Mouse (Mus musculus): ENCODE data around the gene Mrpl1. TPM values are rescaled to one million over a fixed set of nuclear protein-coding genes. Genes with fewer than 3 reads are reported as not detected.

The Mrpl1 gene
- polyA plus RNA-seq, 1 experiment from 2014 or later: 26.3 TPM

DNA sequence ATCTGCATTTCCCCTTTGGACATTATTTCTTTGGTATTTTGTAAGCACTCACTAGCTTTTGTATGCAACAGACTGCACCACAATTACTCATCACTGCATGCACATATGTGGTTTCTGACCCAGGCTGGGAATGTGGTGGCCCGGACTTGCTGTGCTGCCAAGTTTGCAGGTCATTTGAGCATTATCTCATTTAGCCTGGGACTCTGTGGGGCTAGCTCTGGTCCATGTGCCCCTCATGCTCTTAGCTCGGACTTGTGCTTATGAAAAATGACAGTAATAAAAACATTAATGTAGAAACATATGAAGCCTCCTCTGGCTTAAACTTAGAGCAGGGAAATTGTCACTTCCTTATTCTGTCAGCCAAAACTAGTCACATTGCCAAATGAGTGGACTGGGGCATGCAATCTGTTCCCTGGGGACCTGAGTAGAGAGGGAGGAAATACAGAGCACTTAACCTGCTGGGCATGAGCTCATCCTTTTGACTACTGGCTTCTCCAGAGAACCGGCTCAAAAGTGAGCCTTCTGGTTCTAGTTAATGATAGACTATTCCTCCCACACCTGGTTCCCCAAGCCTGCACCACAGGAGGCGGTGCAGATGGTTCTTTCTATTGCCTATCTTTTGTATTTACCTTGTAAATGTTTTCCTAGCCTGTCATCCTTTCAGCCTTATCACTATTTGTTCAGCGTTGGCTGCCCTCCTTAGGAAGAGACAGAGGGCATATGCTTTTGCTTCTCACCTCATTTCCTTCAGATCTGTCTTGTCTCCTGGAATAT lies 12.7 kb downstream of the Mrpl1 start:
- WGBS: 36% methylated on average over 5 of the region's 5 CpGs
- H3K4me3 ChIP-seq (ENCODE audit: low read length): no peak overlapping the region
- H3K9ac ChIP-seq (ENCODE audit: low read depth, low read length): no peak overlapping the region
- no peaks in the 10 kb centered on the region for H3K27me3 ChIP-seq (replicated peaks; ENCODE audit: control insufficient read depth, insufficient read depth, low read length)
- no peak overlapping the region for H3K4me2 ChIP-seq (ENCODE audit: low read depth, low read length)
- peaks cover 4% of the 10 kb centered on the region; the same call in 1 of the 2 replicates for H3K36me3 ChIP-seq (ENCODE audit: control insufficient read depth, insufficient read depth, low read length)
- ATAC-seq: peak; percentile 96
- peak overlapping the region; percentile 78 for H3K27ac ChIP-seq (ENCODE audit: low read length)
- peaks cover 14% of the 10 kb centered on the region for H3K4me1 ChIP-seq (ENCODE audit: control insufficient read depth, insufficient read depth, low read length)
- no peaks in the 10 kb centered on the region for H3K9me3 ChIP-seq (ENCODE audit: control insufficient read depth, low read length)

DNA sequence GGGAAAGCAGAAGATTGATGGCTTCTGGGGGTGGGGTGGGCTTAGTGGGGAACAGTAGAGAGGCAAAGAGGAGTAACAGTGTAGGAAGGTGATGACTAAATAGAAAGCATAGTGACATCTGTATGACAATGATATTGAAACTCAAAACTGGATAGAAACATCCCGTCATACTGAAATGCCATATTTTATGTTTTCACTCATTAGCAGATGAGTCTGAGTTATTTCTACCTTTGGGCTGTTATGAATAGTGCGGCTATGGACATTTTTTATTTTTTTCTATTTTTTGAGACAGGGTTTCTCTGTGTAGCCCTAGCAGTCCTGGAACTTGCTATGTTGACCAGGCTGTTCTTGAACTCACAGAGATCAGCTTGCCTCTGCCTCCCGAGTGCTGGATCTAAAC lies 13.7 kb downstream of the Mrpl1 start:
- H3K9me3 ChIP-seq (ENCODE audit: control insufficient read depth, low read length): no peaks in the 10 kb centered on the region
- ATAC-seq: no peak
- WGBS: 90% methylated on average over 3 of the region's 3 CpGs
- H3K4me1 ChIP-seq (ENCODE audit: control insufficient read depth, insufficient read depth, low read length): peaks cover 14% of the 10 kb centered on the region
- H3K4me2 ChIP-seq (ENCODE audit: low read depth, low read length): no peak overlapping the region
- no peak overlapping the region for H3K27ac ChIP-seq (ENCODE audit: low read length)
- peaks cover 4% of the 10 kb centered on the region; the same call in 1 of the 2 replicates for H3K36me3 ChIP-seq (ENCODE audit: control insufficient read depth, insufficient read depth, low read length)
- H3K9ac ChIP-seq (ENCODE audit: low read depth, low read length): no peak overlapping the region
- no peak overlapping the region for H3K4me3 ChIP-seq (ENCODE audit: low read length)
- H3K27me3 ChIP-seq (replicated peaks; ENCODE audit: control insufficient read depth, insufficient read depth, low read length): no peaks in the 10 kb centered on the region

DNA sequence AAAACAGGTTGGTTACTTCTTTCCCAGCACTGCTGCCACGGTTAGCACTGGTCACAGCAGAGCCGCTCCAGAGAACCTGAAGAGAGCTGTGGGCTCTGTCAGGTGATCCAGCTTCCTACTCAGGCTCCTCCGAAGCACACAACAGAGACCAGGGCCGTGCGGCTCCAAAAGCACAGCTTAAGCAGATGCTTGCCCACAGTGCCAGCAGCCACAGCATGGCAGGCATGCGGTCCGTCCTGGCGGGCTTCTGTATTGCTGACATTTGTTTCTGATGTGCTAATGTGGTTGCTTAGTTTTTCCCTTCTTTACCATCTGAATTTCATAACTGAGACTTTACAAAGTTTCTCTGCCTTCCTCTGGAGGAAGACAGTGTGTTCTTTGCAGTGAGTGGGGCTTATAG lies 17.2 kb downstream of the Mrpl1 start:
- H3K9ac ChIP-seq (ENCODE audit: low read depth, low read length): no peak overlapping the region
- no peak overlapping the region for H3K4me3 ChIP-seq (ENCODE audit: low read length)
- no peak overlapping the region for H3K4me2 ChIP-seq (ENCODE audit: low read depth, low read length)
- WGBS: 96% methylated on average over 8 of the region's 8 CpGs
- H3K27ac ChIP-seq (ENCODE audit: low read length): no peak overlapping the region
- H3K4me1 ChIP-seq (ENCODE audit: control insufficient read depth, insufficient read depth, low read length): peaks cover 7% of the 10 kb centered on the region
- H3K36me3 ChIP-seq (ENCODE audit: control insufficient read depth, insufficient read depth, low read length): peaks cover 4% of the 10 kb centered on the region; the same call in 1 of the 2 replicates
- ATAC-seq: no peak
- no peaks in the 10 kb centered on the region for H3K27me3 ChIP-seq (replicated peaks; ENCODE audit: control insufficient read depth, insufficient read depth, low read length)
- H3K9me3 ChIP-seq (ENCODE audit: control insufficient read depth, low read length): no peaks in the 10 kb centered on the region

DNA sequence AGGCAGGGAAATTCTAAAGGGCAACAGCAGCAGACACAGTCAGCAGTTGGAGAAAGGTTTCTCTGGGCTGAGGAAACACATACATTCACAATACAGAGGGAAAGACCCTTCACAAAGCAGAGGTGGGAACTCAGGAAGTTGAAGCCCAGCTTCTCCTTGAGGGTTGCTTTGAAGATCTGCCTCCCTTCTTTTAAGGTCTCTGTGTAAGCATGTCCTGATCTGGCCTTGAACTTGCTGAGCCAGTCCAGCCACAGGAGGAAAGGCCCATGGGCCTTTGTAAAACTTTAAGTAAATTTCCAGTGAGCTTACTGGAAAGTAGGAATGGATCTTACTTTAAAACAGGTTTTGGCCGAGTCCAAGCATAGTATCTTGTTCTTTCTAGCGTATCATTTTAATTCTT lies 19.7 kb downstream of the Mrpl1 start:
- WGBS: 96% methylated on average over 2 of the region's 2 CpGs
- no peaks in the 10 kb centered on the region for H3K27me3 ChIP-seq (replicated peaks; ENCODE audit: control insufficient read depth, insufficient read depth, low read length)
- H3K36me3 ChIP-seq (ENCODE audit: control insufficient read depth, insufficient read depth, low read length): peaks cover 4% of the 10 kb centered on the region; the same call in 1 of the 2 replicates
- no peaks in the 10 kb centered on the region for H3K4me1 ChIP-seq (ENCODE audit: control insufficient read depth, insufficient read depth, low read length)
- H3K27ac ChIP-seq (ENCODE audit: low read length): no peak overlapping the region
- H3K9me3 ChIP-seq (ENCODE audit: control insufficient read depth, low read length): no peaks in the 10 kb centered on the region
- H3K4me2 ChIP-seq (ENCODE audit: low read depth, low read length): no peak overlapping the region
- H3K9ac ChIP-seq (ENCODE audit: low read depth, low read length): no peak overlapping the region
- no peak overlapping the region for H3K4me3 ChIP-seq (ENCODE audit: low read length)
- no peak for ATAC-seq

DNA sequence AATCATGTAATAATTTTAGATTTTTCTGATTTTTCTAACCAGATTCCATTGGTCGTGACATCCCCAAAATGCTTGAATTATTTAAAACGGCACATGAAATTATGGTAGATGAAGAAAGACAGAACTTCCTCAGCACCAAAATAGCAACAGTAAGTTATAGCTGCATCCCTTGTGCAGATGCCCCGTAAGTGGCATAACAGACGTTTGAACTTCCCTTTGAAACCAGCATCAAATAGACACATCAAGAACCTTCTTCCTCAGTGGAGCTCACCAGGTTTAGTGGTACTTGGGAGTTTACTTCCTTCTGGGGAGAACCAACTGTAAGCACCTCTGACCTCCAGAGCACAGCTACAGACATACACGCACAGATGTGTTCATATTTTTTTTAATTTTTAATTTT lies 29.5 kb downstream of the Mrpl1 start:
- no peak overlapping the region for H3K4me3 ChIP-seq (ENCODE audit: low read length)
- H3K27ac ChIP-seq (ENCODE audit: low read length): no peak overlapping the region
- ATAC-seq: no peak
- peaks cover 3% of the 10 kb centered on the region; the same call in 1 of the 2 replicates for H3K36me3 ChIP-seq (ENCODE audit: control insufficient read depth, insufficient read depth, low read length)
- H3K4me1 ChIP-seq (ENCODE audit: control insufficient read depth, insufficient read depth, low read length): no peaks in the 10 kb centered on the region
- no peak overlapping the region for H3K9ac ChIP-seq (ENCODE audit: low read depth, low read length)
- no peak overlapping the region for H3K4me2 ChIP-seq (ENCODE audit: low read depth, low read length)
- H3K9me3 ChIP-seq (ENCODE audit: control insufficient read depth, low read length): no peaks in the 10 kb centered on the region
- 93% methylated on average over 5 of the region's 5 CpGs for WGBS
- H3K27me3 ChIP-seq (replicated peaks; ENCODE audit: control insufficient read depth, insufficient read depth, low read length): no peaks in the 10 kb centered on the region

DNA sequence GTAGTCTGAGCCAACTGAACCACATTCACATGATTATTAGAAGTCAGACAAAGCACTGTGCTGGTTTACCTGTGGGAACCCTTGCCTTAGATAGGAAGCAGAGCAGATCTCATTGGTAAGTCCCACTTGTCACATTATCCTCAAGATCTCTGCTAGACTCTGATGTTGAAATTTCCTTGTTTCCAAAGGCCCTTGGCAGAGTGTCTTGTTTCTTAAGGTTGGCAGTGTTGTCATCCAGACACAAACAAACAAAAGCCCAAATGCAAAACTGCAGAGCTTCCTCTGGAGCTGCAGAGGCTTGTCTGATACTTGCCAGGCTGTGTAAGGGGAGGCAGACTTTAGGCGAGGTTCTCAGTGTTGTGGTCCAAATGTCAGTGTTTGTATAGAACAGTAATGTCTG lies 31.6 kb downstream of the Mrpl1 start:
- H3K9me3 ChIP-seq (ENCODE audit: control insufficient read depth, low read length): no peaks in the 10 kb centered on the region
- 80% methylated on average over 1 of the region's 1 CpGs for WGBS
- ATAC-seq: no peak
- H3K27me3 ChIP-seq (replicated peaks; ENCODE audit: control insufficient read depth, insufficient read depth, low read length): no peaks in the 10 kb centered on the region
- no peak overlapping the region for H3K9ac ChIP-seq (ENCODE audit: low read depth, low read length)
- no peak overlapping the region for H3K4me2 ChIP-seq (ENCODE audit: low read depth, low read length)
- no peak overlapping the region for H3K4me3 ChIP-seq (ENCODE audit: low read length)
- H3K4me1 ChIP-seq (ENCODE audit: control insufficient read depth, insufficient read depth, low read length): no peaks in the 10 kb centered on the region
- H3K36me3 ChIP-seq (ENCODE audit: control insufficient read depth, insufficient read depth, low read length): peaks cover 3% of the 10 kb centered on the region; the same call in 1 of the 2 replicates
- no peak overlapping the region for H3K27ac ChIP-seq (ENCODE audit: low read length)

DNA sequence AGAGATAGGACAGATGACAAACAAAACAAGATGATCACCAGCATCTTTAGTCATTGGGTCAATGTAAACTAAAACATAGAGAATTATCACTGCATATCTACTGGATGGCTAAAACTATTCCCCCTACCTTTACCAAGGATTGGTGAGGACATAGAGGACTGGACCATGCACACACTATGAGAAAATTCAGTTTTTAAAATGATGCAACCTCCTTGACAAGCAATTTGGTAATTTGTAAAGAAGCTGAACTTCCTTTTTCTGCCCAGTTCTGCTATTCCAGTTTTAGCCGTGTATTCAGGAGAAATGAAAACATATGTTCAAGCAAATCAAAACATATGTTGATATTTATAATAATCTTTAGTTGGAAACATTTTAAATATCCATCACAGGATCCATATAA lies 35.2 kb downstream of the Mrpl1 start:
- Histone ChIP-seq H3K27me3 (replicated peaks; ENCODE audit: control insufficient read depth, insufficient read depth, low read length) (no peaks in the 10 kb centered on the region), H3K9me3 (ENCODE audit: control insufficient read depth, low read length) (no peaks in the 10 kb centered on the region), H3K4me2 (ENCODE audit: low read depth, low read length) (no peak overlapping the region), H3K27ac (ENCODE audit: low read length) (no peak overlapping the region), H3K4me3 (ENCODE audit: low read length) (no peak overlapping the region), H3K4me1 (ENCODE audit: control insufficient read depth, insufficient read depth, low read length) (no peaks in the 10 kb centered on the region), H3K36me3 (ENCODE audit: control insufficient read depth, insufficient read depth, low read length) (no peaks in the 10 kb centered on the region), H3K9ac (ENCODE audit: low read depth, low read length) (no peak overlapping the region)
- WGBS: 69% methylated on average over 1 of the region's 1 CpGs
- ATAC-seq: no peak

DNA sequence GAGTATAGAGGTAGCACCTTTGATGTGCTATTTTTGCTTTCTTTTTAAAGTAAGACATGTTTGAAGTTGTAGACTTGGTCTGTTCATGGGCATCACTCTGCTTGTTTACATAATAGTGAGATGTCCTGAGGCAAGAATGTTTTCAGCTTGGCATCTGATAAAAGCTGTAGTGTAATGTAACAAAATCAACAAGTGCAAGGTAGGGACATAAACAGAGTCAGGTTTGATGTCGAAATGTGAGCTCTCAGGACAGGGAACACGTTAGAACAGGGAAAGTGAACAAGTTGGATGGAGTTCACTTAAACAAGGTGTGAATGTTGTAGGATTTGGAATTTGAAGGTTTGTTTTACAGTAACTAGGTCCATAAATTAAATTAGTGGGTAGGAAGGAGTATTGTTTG lies 44.7 kb downstream of the Mrpl1 start:
- Histone ChIP-seq H3K36me3 (ENCODE audit: control insufficient read depth, insufficient read depth, low read length) (no peaks in the 10 kb centered on the region), H3K27ac (ENCODE audit: low read length) (no peak overlapping the region), H3K9me3 (ENCODE audit: control insufficient read depth, low read length) (no peaks in the 10 kb centered on the region), H3K27me3 (replicated peaks; ENCODE audit: control insufficient read depth, insufficient read depth, low read length) (no peaks in the 10 kb centered on the region), H3K4me3 (ENCODE audit: low read length) (no peak overlapping the region), H3K4me2 (ENCODE audit: low read depth, low read length) (no peak overlapping the region), H3K9ac (ENCODE audit: low read depth, low read length) (no peak overlapping the region), H3K4me1 (ENCODE audit: control insufficient read depth, insufficient read depth, low read length) (no peaks in the 10 kb centered on the region)
- ATAC-seq: no peak
- WGBS: 66% methylated on average over 2 of the region's 2 CpGs

DNA sequence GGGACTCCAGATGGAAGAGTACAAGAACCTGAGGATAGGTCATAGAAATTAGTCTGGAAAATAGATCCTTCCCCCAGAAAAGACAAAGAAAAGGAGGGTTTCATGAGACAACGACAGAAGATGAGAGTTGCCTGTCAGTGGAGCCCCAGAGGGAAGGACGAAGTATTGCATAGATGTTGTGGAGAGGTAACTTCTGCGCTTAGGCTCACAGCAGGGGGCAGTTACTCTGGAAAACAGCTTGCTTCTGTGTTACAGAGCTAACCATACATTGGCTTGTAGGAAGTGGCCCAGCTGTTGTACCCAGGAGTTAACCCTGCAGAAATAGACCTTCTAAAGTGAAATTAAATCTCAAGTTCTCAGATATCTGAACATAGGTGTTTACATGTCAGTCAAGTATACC lies 45.9 kb downstream of the Mrpl1 start:
- 87% methylated on average over 3 of the region's 3 CpGs for WGBS
- Histone ChIP-seq H3K4me1 (ENCODE audit: control insufficient read depth, insufficient read depth, low read length) (no peaks in the 10 kb centered on the region), H3K4me3 (ENCODE audit: low read length) (no peak overlapping the region), H3K27me3 (replicated peaks; ENCODE audit: control insufficient read depth, insufficient read depth, low read length) (no peaks in the 10 kb centered on the region), H3K9ac (ENCODE audit: low read depth, low read length) (no peak overlapping the region), H3K27ac (ENCODE audit: low read length) (no peak overlapping the region), H3K36me3 (ENCODE audit: control insufficient read depth, insufficient read depth, low read length) (no peaks in the 10 kb centered on the region), H3K4me2 (ENCODE audit: low read depth, low read length) (no peak overlapping the region), H3K9me3 (ENCODE audit: control insufficient read depth, low read length) (no peaks in the 10 kb centered on the region)
- ATAC-seq: no peak

DNA sequence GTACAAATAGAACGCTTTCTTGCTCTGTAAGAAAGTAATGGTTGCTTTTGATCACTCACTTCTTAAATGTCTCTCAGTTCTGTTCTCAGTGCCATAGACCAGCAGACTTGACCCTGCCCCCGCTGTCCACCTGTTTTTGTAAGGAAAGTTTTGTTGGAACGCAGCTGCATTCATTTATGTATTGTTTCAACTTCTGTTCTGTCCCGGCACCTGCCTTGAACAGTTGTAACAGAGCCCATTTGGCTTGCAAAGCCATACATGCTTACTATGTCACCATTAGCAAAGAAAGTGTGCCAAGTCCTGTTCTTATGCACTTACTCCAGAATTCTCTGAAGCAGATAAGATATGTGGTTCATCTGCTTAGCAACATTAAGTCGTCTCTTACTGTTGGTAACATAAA lies 48.9 kb downstream of the Mrpl1 start:
- H3K27me3 ChIP-seq (replicated peaks; ENCODE audit: control insufficient read depth, insufficient read depth, low read length): no peaks in the 10 kb centered on the region
- no peak overlapping the region for H3K27ac ChIP-seq (ENCODE audit: low read length)
- H3K4me3 ChIP-seq (ENCODE audit: low read length): no peak overlapping the region
- no peak for ATAC-seq
- H3K9ac ChIP-seq (ENCODE audit: low read depth, low read length): no peak overlapping the region
- no peaks in the 10 kb centered on the region for H3K9me3 ChIP-seq (ENCODE audit: control insufficient read depth, low read length)
- H3K4me1 ChIP-seq (ENCODE audit: control insufficient read depth, insufficient read depth, low read length): no peaks in the 10 kb centered on the region
- no peaks in the 10 kb centered on the region for H3K36me3 ChIP-seq (ENCODE audit: control insufficient read depth, insufficient read depth, low read length)
- 90% methylated on average over 5 of the region's 5 CpGs for WGBS
- H3K4me2 ChIP-seq (ENCODE audit: low read depth, low read length): no peak overlapping the region
